Mouse (Mus musculus) hindbrain, embryonic 13.5 days (tissue): ENCODE data around the gene Klra5. TPM values are rescaled to one million over a fixed set of nuclear protein-coding genes. Genes with fewer than 3 reads are reported as not detected.
"Not testable (repeated sequence)": the region's sequence is repeated elsewhere in the genome, so short reads cannot be mapped to it uniquely, and the experiment has no call there.

ENCODE experiments used
- ATAC-seq: fragments of 200-750 bp; cut with Nextera tagmentation; 2 replicates; pipeline ENCODE4 v1.8.0; 2017; ENCODE audit warnings: moderate TSS enrichment; ENCODE audit not compliant: low FRiP score
- H3K27ac ChIP-seq: fragments of 300-500 bp; sonication (generic); 2 replicates; pipeline ENCODE4 v1.5.1; 2015; ENCODE audit warnings: inconsistent platforms, mild to moderate bottlenecking, moderate library complexity
- H3K27me3 ChIP-seq: fragments of 300-500 bp; sonication (generic); 2 replicates; pipeline ENCODE4 v1.6.1; 2015; ENCODE audit warnings: mild to moderate bottlenecking, inconsistent platforms
- H3K36me3 ChIP-seq: fragments of 300-500 bp; sonication (generic); 2 replicates; pipeline ENCODE4 v1.6.1; 2015; ENCODE audit warnings: mild to moderate bottlenecking, inconsistent platforms
- H3K4me1 ChIP-seq: fragments of 300-500 bp; sonication (generic); replicated peaks from 2 replicates; pipeline ENCODE4 v1.6.1; 2015; ENCODE audit warnings: inconsistent platforms
- H3K4me2 ChIP-seq: fragments of 300-500 bp; sonication (generic); 2 replicates; pipeline ENCODE4 v1.6.1; 2015; ENCODE audit warnings: inconsistent platforms, mild to moderate bottlenecking, moderate library complexity
- H3K4me3 ChIP-seq: fragments of 300-500 bp; sonication (generic); 2 replicates; pipeline ENCODE4 v1.5.1; 2015; ENCODE audit warnings: mild to moderate bottlenecking, inconsistent platforms
- H3K9ac ChIP-seq: fragments of 300-500 bp; sonication (generic); 2 replicates; pipeline ENCODE4 v1.6.1; 2015; ENCODE audit warnings: mild to moderate bottlenecking, inconsistent platforms
- H3K9me3 ChIP-seq: fragments of 300-500 bp; sonication (generic); 2 replicates; pipeline ENCODE4 v1.6.1; 2016; ENCODE audit warnings: inconsistent platforms
- WGBS: fragments of 180-500 bp; shearing (Covaris S2); methylation state at CpG from one replicate; pipeline ENCODE4 v1.1.7; 2015; 5-methylcytosine and 5-hydroxymethylcytosine counted together
- polyA plus RNA-seq: library from polyadenylated mRNA; unstranded; fragments of >200 nt; fragmentation: Nextera tagmentation; extraction: Ambion mirVana; gene quantifications from 2 replicates; pipeline ENCODE4 v1.2.1, GENCODE M21; 2015

Klra5 gene
- polyA plus RNA-seq = not detected in 2 replicates

GRCm38 (mm10) chr6:129917476-129917946 is at the start of gene Klra5:
Klra5 (minus strand) TSS chr6:129917650.
- H3K27ac ChIP-seq = not testable (repeated sequence)

GRCm38 (mm10) chr6:129916996-129917395 is 454 bp downstream of the Klra5 start:
- no peak for ATAC-seq
- Histone ChIP-seq H3K36me3 (no peaks in the 10 kb centered on the region), H3K4me1 (no peaks in the 10 kb centered on the region), H3K27ac (no peak overlapping the region), H3K4me2 (no peak overlapping the region), H3K4me3 (no peak overlapping the region), H3K9me3 (peaks cover 24% of the 10 kb centered on the region), H3K9ac (no peak overlapping the region), H3K27me3 (no peaks in the 10 kb centered on the region)
- WGBS = 89% methylated on average over 1 of the region's 1 CpGs

More at GRCm38 (mm10) chr6:129917476-129917946, at the start of gene Klra5:
- H3K9me3 ChIP-seq = peaks cover 26% of the 10 kb centered on the region
- not testable (repeated sequence) for H3K4me1 ChIP-seq, H3K9ac ChIP-seq, H3K4me2 ChIP-seq, H3K27me3 ChIP-seq, H3K36me3 ChIP-seq, H3K4me3 ChIP-seq, ATAC-seq

GRCm38 (mm10) chr6:129882525-129882924 is 34.9 kb downstream of the Klra5 start:
- 97% methylated on average over 2 of the region's 2 CpGs for WGBS
- ATAC-seq = no peak
- H3K9me3 ChIP-seq = peaks cover 34% of the 10 kb centered on the region; the same call in 1 of the 2 replicates
- H3K36me3 ChIP-seq = no peaks in the 10 kb centered on the region
- H3K9ac ChIP-seq = no peak overlapping the region
- no peak overlapping the region for H3K27ac ChIP-seq
- H3K27me3 ChIP-seq = no peaks in the 10 kb centered on the region
- H3K4me3 ChIP-seq = no peak overlapping the region
- H3K4me2 ChIP-seq = no peak overlapping the region
- H3K4me1 ChIP-seq = no peaks in the 10 kb centered on the region

- 62% methylated on average over 1 of the region's 1 CpGs for WGBS
- Histone ChIP-seq H3K27ac (no peak within 1 kb of the TSS), H3K4me2 (no peak within 1 kb of the TSS), H3K4me1 (no peaks in the 10 kb centered on the region), H3K36me3 (no peaks in the 10 kb centered on the region), H3K9ac (no peak within 1 kb of the TSS), H3K9me3 (peaks cover 18% of the 10 kb centered on the region; the same call in 1 of the 2 replicates), H3K27me3 (no peaks in the 10 kb centered on the region), H3K4me3 (no peak within 1 kb of the TSS)
- ATAC-seq = no peak
Observed at GRCm38 (mm10) chr6:129876549-129876948, 40.9 kb downstream of the Klra5 start, which contains the start of gene Klra17. Klra17 (minus strand) TSS chr6:129876672.

GRCm38 (mm10) chr6:129862349-129862748 is 55.1 kb downstream of the Klra5 start, which contains the start of gene Gm17631:
Gm17631 (plus strand) TSS chr6:129862649.
- H3K27ac ChIP-seq, H3K4me1 ChIP-seq, H3K4me2 ChIP-seq, H3K36me3 ChIP-seq, H3K9ac ChIP-seq, ATAC-seq, H3K27me3 ChIP-seq, H3K4me3 ChIP-seq: not testable (repeated sequence)
- WGBS = no CpG with 5 or more reads among the region's 3 CpGs
- H3K9me3 ChIP-seq = peaks cover 20% of the 10 kb centered on the region; the same call in 1 of the 2 replicates

Other genes starting within 250 kb of the Klra5 start
- not detected in 2 replicates for gene Klrc1, start 238.7 kb downstream of the Klra5 start, polyA plus RNA-seq
- gene Klri1, start 200.5 kb downstream of the Klra5 start, polyA plus RNA-seq = not detected in 2 replicates
- not detected in 2 replicates for gene Klri2, start 177.2 kb downstream of the Klra5 start, polyA plus RNA-seq
- gene Gm156, start 133.4 kb downstream of the Klra5 start, polyA plus RNA-seq = not detected in 2 replicates
- gene Gm17631, start 55.0 kb downstream of the Klra5 start, polyA plus RNA-seq = not detected in 2 replicates
- gene Klra17, start 41.0 kb downstream of the Klra5 start, polyA plus RNA-seq = not detected in 2 replicates
- not detected in 2 replicates for gene Klra6, start 109.3 kb upstream of the Klra5 start, polyA plus RNA-seq
- gene Klra4, start 149.6 kb upstream of the Klra5 start, polyA plus RNA-seq = not detected in 2 replicates
- gene Klra8, start 212.2 kb upstream of the Klra5 start, polyA plus RNA-seq = not detected in 2 replicates